Mouse (Mus musculus): ENCODE measurements at regions not wholly inside any gene's neighbourhood (a gene's known extent, or its start where the extent isn't known, plus 50 kb on each side); places are given as distances from the start of the nearest gene placed in this dataset.

DNA sequence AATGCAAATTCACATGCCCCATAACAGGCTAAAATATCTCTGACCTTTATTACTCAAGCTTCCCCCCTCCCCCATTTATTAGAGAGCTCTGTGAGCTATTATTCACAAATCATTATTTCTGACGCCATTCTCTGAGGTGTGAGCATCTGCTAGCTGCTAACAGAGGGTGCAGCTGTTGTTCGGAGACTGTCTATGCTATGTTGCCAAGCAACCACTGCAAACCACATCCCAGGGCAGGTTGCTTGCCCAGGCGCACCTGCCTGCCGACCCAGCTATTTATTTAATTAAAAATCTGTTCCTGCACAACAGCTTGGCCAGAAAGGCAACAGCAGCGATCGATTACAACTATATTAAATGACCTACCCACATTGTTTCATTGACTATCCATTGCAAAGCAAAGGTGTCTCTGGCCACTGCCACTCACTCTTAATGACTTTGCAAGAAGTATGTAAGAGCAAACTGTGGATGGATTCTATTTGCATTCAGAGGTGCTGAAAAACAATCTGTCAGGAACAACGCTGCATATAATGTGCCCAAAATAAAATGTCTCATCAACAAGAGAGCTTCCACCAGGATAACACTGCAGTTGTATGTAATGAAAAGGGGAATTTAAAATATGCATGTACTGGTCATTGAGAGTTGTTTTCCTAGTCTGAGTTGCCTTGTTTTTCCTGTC, 84.2 kb upstream of the Cacna2d1 start:
- TF ChIP-seq MAX (IDR thresholded peaks at IDR 0.05) (no peak), CTCF (IDR thresholded peaks at IDR 0.05; ENCODE audit: control insufficient read depth, insufficient read depth, insufficient read length) (no peak), FOSL1 (IDR thresholded peaks at IDR 0.05; ENCODE audit: insufficient read depth, low read length, poor library complexity, severe bottlenecking) (no peak)
